Mouse (Mus musculus) lung, postnatal 0 days (tissue): Measurements from ENCODE around the gene Sytl1.

Source experiments
- CTCF ChIP-seq: IDR thresholded peaks from 2 replicates; pipeline ENCODE4 v1.5.1; 2016; ENCODE audit warnings: antibody characterized with exemption, mild to moderate bottlenecking
- EP300 ChIP-seq: IDR thresholded peaks from 2 replicates; pipeline ENCODE4 v1.6.1; 2016; ENCODE audit warnings: antibody characterized with exemption, mild to moderate bottlenecking, control low read depth

DNA sequence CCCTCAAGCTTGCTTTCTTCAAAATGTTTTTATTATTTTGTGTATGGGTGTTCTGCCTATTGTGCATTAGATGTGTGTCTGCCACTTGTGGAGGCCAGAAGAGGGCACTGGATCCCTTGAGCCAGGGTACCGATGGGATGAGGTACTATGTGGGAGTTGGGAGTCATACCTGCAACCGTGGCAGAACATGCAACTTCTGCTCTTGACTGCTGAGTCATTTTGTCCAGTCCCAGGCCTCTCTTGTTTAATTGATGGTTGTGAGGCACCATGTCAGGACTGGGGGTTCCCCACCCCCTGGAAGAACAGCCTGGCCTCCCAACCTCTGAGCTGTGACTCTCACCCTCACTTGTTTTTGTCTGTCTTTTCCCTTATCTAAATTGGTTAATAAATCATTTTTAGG is 1.6 kb upstream of the Sytl1 start:
- TF ChIP-seq CTCF (no peak), EP300 (no peak)
